Mouse (Mus musculus) stomach, embryonic 14.5 days (tissue): ENCODE measurements around the gene Sf3b4. TPM values are rescaled to one million over a fixed set of nuclear protein-coding genes. Genes with fewer than 3 reads are reported as not detected.
"Not testable (repeated sequence)": the region's sequence is repeated elsewhere in the genome, so short reads cannot be mapped to it uniquely, and the experiment has no call there.

Experiments used
- ATAC-seq: fragments of 200-750 bp; cut with Nextera tagmentation; 2 replicates; pipeline ENCODE4 v1.8.0; 2017; ENCODE audit warnings: low read depth, moderate TSS enrichment; ENCODE audit not compliant: insufficient number of reproducible peaks, insufficient read depth, low FRiP score
- H3K27ac ChIP-seq: fragments of 300-500 bp; sonication (generic); 2 replicates; pipeline ENCODE4 v1.5.1; 2014; ENCODE audit warnings: mild to moderate bottlenecking, low read length, moderate library complexity, mixed read lengths
- H3K27me3 ChIP-seq: fragments of 300-500 bp; sonication (generic); 2 replicates; pipeline ENCODE4 v1.6.1; 2014; ENCODE audit warnings: low read length, control low read depth, mixed read lengths; ENCODE audit not compliant: control insufficient read depth, insufficient read depth
- H3K36me3 ChIP-seq: fragments of 300-500 bp; sonication (generic); 2 replicates; pipeline ENCODE4 v1.6.1; 2014; ENCODE audit warnings: mild to moderate bottlenecking, control low read depth, low read length, moderate library complexity, mixed read lengths; ENCODE audit not compliant: control insufficient read depth, insufficient read depth
- H3K4me1 ChIP-seq: fragments of 300-500 bp; sonication (generic); 2 replicates; pipeline ENCODE4 v1.6.1; 2014; ENCODE audit warnings: low read length, control low read depth, mixed read lengths; ENCODE audit not compliant: control insufficient read depth, insufficient read depth
- H3K4me2 ChIP-seq: fragments of 300-500 bp; sonication (generic); replicated peaks from 2 replicates; pipeline ENCODE4 v1.6.1; 2014; ENCODE audit warnings: low read depth, low read length, control low read depth
- H3K4me3 ChIP-seq: fragments of 300-500 bp; sonication (generic); 2 replicates; pipeline ENCODE4 v1.5.1; 2014; ENCODE audit warnings: low read depth, low read length, control low read depth
- H3K9ac ChIP-seq: fragments of 300-500 bp; sonication (generic); replicated peaks from 2 replicates; pipeline ENCODE4 v1.6.1; 2014; ENCODE audit warnings: low read depth, mild to moderate bottlenecking, control low read depth, low read length, moderate library complexity, mixed read lengths
- H3K9me3 ChIP-seq: fragments of 300-500 bp; sonication (generic); 2 replicates; pipeline ENCODE4 v1.6.1; 2016; ENCODE audit warnings: low read depth, low read length, control low read depth; ENCODE audit not compliant: control insufficient read depth
- WGBS: fragments of 180-500 bp; shearing (Covaris S2); extraction: QIAGEN DNeasy Blood & Tissue Kit; methylation state at CpG from one replicate; pipeline ENCODE4 v1.1.7; 2014; 5-methylcytosine and 5-hydroxymethylcytosine counted together
- polyA plus RNA-seq: library from polyadenylated mRNA; unstranded; fragments of >200 nt; fragmentation: Nextera tagmentation; extraction: Ambion mirVana; gene quantifications from 2 replicates; pipeline ENCODE4 v1.2.1, GENCODE M21; 2014

Gene Sf3b4
- polyA plus RNA-seq, 1 experiment from 2014 or later = 166 TPM

DNA sequence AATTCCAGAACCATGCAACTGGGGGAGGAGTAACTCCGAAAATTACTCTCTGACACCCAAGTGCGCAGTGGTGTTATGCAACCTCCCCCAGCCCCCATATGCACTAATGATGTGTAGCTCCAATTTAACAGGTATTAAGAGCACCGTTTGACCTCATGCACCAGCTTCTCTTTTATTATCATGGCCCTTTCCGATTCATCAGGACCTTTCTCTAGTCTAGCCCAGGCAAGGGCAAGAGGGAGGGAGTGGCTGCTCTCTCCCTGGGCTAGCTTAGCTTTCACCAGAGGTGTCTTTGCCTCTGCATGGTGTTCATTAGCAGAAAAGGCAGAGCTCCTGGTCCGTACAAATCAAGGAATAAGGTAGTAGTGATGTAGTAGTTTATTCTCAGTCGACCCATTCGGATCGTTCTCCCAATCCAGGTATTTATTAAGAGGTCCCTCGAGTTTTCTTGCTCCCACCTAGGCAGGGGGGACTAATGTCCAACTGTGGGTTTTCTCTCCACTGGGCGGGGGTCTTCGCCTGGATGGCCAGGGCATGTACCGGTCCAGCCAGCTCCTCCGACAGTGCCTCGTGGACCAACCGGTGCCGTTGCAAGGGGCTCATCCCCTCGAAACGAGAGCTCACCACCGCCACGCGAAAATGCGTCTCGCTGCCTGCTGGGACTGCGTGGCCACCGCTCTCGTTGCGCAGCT, 24.5 kb downstream of the Sf3b4 start:
- WGBS = 16% methylated on average over 27 of the region's 27 CpGs
- Histone ChIP-seq H3K36me3 (no peaks in the 10 kb centered on the region; the same call in 1 of the 2 replicates), H3K4me2 (peak overlapping the region; percentile 98), H3K27ac (peak overlapping the region; percentile 86), H3K9me3 (no peaks in the 10 kb centered on the region), H3K4me3 (peak overlapping the region; percentile 52), H3K9ac (peak overlapping the region; percentile 53), H3K27me3 (no peaks in the 10 kb centered on the region), H3K4me1 (peaks cover 4% of the 10 kb centered on the region; the same call in 1 of the 2 replicates)
- ATAC-seq = no peak

DNA sequence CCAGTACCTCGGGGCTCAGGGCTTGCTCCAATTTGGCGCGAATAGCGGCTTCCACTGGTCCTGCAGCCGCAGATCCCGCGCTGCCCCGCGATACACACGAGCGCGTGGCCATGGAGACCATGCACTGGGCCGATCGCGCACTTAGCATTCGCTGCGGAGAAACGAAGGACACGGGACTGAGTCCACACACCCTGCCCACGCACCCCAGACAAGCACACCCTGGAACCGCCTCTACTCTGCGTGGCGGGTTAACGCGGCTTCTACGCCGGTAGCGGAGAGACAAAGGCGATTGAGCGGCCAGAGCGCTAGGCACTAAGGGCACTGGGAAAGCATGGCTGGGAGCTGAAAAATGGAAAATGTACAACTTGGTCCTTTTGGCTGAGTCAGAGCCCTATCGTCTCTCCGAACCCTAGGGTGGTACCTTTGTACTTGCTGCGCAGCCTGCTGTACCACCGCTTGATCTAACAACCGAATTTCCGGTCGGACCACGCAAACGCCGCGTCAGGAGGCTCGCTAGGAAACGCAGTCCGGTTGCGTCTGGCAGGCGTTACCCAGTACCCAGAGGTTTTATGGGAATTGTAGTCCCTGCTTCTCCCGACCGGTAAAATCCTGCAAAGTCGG, 25.1 kb downstream of the Sf3b4 start:
- Histone ChIP-seq H3K4me3 (peak overlapping the region; percentile 52), H3K27ac (peak overlapping the region; percentile 86), H3K9ac (peak overlapping the region; percentile 53), H3K27me3 (no peaks in the 10 kb centered on the region), H3K9me3 (no peaks in the 10 kb centered on the region), H3K36me3 (no peaks in the 10 kb centered on the region; the same call in 1 of the 2 replicates), H3K4me2 (peak overlapping the region; percentile 98), H3K4me1 (peaks cover 4% of the 10 kb centered on the region; the same call in 1 of the 2 replicates)
- peak; percentile 88 for ATAC-seq
- under 1% methylated on average over 50 of the region's 50 CpGs for WGBS

DNA sequence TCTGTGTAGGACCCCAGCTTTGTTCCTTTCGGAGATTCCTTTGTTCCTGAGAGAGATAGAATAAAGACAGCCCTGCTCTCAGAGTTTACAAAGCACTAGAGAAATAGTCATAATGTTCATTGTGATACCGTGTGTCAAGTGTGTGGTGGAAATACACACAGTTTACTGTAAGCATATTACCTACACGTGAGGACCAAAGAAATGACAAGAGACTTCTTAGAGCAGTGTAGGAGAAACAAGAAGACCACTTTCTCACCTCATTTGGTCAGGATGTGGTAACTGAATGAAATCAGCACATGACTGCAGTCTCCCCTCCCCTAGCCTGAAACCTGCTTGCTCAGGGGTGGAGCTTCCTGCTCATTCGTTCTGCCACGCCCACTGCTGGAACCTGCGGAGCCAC, 26.0 kb downstream of the Sf3b4 start:
- H3K9ac ChIP-seq = no peak overlapping the region
- no peaks in the 10 kb centered on the region for H3K9me3 ChIP-seq
- 7% methylated on average over 6 of the region's 6 CpGs for WGBS
- peak overlapping the region; percentile 52 for H3K4me3 ChIP-seq
- H3K27me3 ChIP-seq = no peaks in the 10 kb centered on the region
- ATAC-seq = peak; percentile 56; the same call in 1 of the 2 replicates
- peak overlapping the region; percentile 98 for H3K4me2 ChIP-seq
- H3K4me1 ChIP-seq = peaks cover 4% of the 10 kb centered on the region; the same call in 1 of the 2 replicates
- H3K27ac ChIP-seq = no peak overlapping the region
- H3K36me3 ChIP-seq = no peaks in the 10 kb centered on the region; the same call in 1 of the 2 replicates

DNA sequence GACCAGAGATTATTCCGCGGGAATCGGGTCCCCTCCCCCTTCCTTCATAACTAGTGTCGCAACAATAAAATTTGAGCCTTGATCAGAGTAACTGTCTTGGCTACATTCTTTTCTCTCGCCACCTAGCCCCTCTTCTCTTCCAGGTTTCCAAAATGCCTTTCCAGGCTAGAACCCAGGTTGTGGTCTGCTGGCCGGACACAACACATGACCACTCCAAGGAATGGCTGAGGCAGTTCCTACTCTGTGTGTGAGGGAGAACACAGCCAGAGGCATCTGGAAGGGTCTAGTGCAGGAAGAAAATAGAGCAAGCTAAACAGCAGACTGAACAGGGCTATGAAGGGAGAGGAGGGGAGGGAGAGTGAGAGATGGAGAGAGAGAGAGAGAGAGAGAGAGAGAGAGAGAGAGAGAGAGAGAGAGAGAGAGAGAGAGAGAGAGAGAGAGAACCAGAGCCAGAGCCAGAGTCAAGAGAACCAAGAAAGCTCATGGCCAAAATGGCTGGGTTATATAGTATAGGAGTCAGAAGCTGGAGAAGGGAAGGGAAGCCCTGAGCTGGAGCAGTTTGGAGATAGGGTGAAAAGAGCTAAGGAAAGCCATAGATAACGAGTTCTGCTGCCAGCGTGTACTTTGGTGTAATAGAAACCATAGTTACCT, 26.6 kb downstream of the Sf3b4 start:
- not testable (repeated sequence) for ATAC-seq, H3K4me1 ChIP-seq, H3K4me3 ChIP-seq, H3K36me3 ChIP-seq, H3K9ac ChIP-seq, H3K27ac ChIP-seq, H3K9me3 ChIP-seq, H3K27me3 ChIP-seq, H3K4me2 ChIP-seq
- 30% methylated on average over 6 of the region's 8 CpGs for WGBS

DNA sequence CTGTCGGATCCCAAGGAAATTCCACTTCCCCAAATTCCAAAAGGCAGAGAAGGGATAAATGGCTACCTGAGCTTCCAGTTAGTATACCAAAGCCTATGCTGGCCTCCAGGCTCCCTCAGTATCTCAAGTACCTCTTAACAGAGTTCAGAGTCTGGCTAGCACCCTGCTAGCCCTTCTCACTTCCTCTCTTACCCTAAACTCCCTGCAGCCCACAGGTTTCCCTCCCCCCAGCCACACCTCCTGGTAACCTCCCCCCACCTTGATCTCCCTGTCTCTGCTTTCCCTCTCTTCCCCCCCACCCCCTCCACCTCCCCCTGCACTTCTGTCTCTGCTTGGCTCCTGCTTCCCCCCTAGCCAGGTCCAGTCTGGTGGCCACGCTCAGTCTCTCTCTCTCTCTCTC, 27.6 kb downstream of the Sf3b4 start:
- no peak for ATAC-seq
- Histone ChIP-seq H3K9me3 (no peaks in the 10 kb centered on the region), H3K9ac (no peak overlapping the region), H3K4me1 (peaks cover 4% of the 10 kb centered on the region; the same call in 1 of the 2 replicates), H3K27ac (no peak overlapping the region), H3K4me3 (no peak overlapping the region), H3K36me3 (no peaks in the 10 kb centered on the region; the same call in 1 of the 2 replicates), H3K27me3 (no peaks in the 10 kb centered on the region), H3K4me2 (no peak overlapping the region)
- 39% methylated on average over 2 of the region's 2 CpGs for WGBS

DNA sequence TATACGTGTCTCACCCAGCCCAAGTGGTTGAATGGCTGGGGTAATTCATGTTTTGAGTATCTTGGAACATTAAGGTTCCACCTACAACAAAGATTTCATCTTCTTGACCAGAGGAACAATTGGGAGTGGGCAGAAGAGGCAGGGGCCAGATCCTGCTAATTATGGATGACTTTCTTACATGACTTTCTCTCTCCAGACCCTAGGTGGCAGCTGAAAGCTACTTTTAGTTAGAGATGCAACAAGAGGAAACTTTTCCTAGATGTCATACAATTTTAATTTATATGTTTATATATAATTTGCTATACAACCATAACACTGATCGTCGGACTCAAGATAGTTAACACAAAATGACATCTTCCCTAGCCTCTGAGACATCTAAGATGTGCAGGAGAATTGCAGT, 35.7 kb downstream of the Sf3b4 start:
- no peak overlapping the region for H3K27ac ChIP-seq
- H3K9ac ChIP-seq = no peak overlapping the region
- no peak overlapping the region for H3K4me2 ChIP-seq
- no peak overlapping the region for H3K4me3 ChIP-seq
- no peaks in the 10 kb centered on the region for H3K4me1 ChIP-seq
- no peaks in the 10 kb centered on the region for H3K27me3 ChIP-seq
- no peak for ATAC-seq
- 74% methylated on average over 3 of the region's 3 CpGs for WGBS
- no peaks in the 10 kb centered on the region for H3K36me3 ChIP-seq
- no peaks in the 10 kb centered on the region for H3K9me3 ChIP-seq

DNA sequence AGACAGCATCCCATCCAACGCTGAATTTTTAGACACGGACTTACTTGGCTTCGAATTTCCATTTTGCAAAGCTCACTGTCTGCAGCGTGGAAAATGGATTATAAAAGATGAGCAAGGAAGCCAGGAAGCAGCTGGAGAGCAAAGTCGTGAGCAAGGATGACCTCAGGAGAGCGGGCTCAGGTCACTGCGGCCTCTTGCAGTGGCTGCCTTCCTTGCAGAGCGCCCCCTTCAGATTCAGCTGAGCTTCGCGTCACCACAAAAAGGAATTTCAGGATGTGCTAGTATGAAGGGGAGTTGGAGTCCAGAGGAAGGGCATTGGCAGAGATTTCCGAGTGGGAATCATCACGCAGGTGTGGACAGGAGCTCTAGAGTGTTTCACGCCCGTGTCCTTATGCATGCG, 37.1 kb downstream of the Sf3b4 start:
- Histone ChIP-seq H3K4me1 (no peaks in the 10 kb centered on the region), H3K4me3 (no peak overlapping the region), H3K27ac (no peak overlapping the region), H3K9me3 (no peaks in the 10 kb centered on the region), H3K4me2 (no peak overlapping the region), H3K36me3 (no peaks in the 10 kb centered on the region), H3K9ac (no peak overlapping the region), H3K27me3 (no peaks in the 10 kb centered on the region)
- WGBS = 27% methylated on average over 15 of the region's 15 CpGs
- ATAC-seq = no peak

DNA sequence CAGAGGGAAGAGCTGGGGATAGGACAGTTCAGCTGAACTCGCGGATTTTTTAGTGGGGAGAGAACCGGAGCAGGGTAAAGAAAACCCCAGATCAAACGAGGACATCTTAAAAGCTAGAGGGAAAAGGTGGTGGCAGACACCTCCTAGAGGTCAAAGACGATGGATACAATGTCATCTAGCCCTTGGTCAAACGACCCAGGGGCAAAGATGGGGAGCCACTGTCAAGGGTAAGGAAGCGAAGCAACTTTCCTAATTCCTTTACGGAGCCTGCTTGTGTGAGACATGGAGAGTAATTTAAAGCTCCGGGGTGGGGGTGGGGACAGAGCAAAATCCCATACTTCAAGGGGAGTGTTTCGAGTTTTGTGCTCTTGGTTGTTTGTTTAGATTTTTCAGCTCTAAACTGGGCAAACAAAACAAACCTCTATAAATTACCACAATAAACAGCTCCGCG, 47.1 kb downstream of the Sf3b4 start:
- H3K4me2 ChIP-seq = peak overlapping the region; percentile 90
- H3K9me3 ChIP-seq = no peaks in the 10 kb centered on the region
- H3K27ac ChIP-seq = peak overlapping the region; percentile 96
- H3K4me1 ChIP-seq = peaks cover 22% of the 10 kb centered on the region
- WGBS = under 1% methylated on average over 12 of the region's 12 CpGs
- H3K27me3 ChIP-seq = no peaks in the 10 kb centered on the region
- H3K9ac ChIP-seq = peak overlapping the region; percentile 57
- ATAC-seq = no peak
- no peaks in the 10 kb centered on the region for H3K36me3 ChIP-seq
- H3K4me3 ChIP-seq = peak overlapping the region; percentile 46
